Mouse (Mus musculus) macrophage (primary cell): ENCODE measurements around the gene P2rx5. TPM values are rescaled to one million over a fixed set of nuclear protein-coding genes. Genes with fewer than 3 reads are reported as not detected.

Source experiments
- H3K27ac ChIP-seq: fragments of 350-480 bp; formaldehyde crosslinking; 2 replicates; pipeline ENCODE4 v1.9.0; 2021
- H3K36me3 ChIP-seq: fragments of 350-480 bp; formaldehyde crosslinking; 2 replicates; pipeline ENCODE4 v1.9.0; 2021; ENCODE audit errors: inconsistent target
- H3K4me3 ChIP-seq: fragments of 350-480 bp; formaldehyde crosslinking; 2 replicates; pipeline ENCODE4 v1.9.0; 2021; ENCODE audit errors: inconsistent target
- H3K79me2 ChIP-seq: fragments of 350-480 bp; formaldehyde crosslinking; 2 replicates; pipeline ENCODE4 v1.9.0; 2021; ENCODE audit errors: inconsistent target
- WGBS: methylation state at CpG from one replicate; pipeline ENCODE4 v1.1.7; 2026; ENCODE audit warnings: inconsistent platforms; ENCODE audit not compliant: missing documents; 5-methylcytosine and 5-hydroxymethylcytosine counted together
- polyA plus RNA-seq: library from polyadenylated mRNA; stranded (reverse); fragments of 250-400 nt; gene quantifications from 3 replicates; pipeline ENCODE4 v1.2.4, GENCODE M21; 2018; ENCODE audit warnings: inconsistent platforms
- total RNA-seq, 78 experiments: library from RNA; depleted of rRNA; stranded (reverse); fragments of 250-400 nt; gene quantifications; 1 replicate in 9 of 78; 2 replicates in 24 of 78; 3 replicates in 43 of 78; 4 replicates in 2 of 78; pipeline ENCODE4 v1.2.4; 2018; ENCODE audit warnings: inconsistent platforms in 56 of 78

The P2rx5 gene
- 1 to 10 TPM in 4 of 26 experiments, under 1 TPM in 9, not detected in 13; 0.25 to 1.3 (median 0.68) TPM for total RNA-seq (2018; cell fraction: chromatin; rRNA removed)
- total RNA-seq (2018; cell fraction: cytosol; rRNA removed): under 1 TPM in 23 of 26 experiments, not detected in 3; 0.06 to 0.53 (median 0.14) TPM
- total RNA-seq (2018; cell fraction: nucleus; rRNA removed): 1 to 10 TPM in 3 of 26 experiments, under 1 TPM in 19, not detected in 4; 0.25 to 1.8 (median 0.70) TPM
- 0.08 to 0.42 TPM in 2 of 3 replicates, not detected in the other for polyA plus RNA-seq

DNA sequence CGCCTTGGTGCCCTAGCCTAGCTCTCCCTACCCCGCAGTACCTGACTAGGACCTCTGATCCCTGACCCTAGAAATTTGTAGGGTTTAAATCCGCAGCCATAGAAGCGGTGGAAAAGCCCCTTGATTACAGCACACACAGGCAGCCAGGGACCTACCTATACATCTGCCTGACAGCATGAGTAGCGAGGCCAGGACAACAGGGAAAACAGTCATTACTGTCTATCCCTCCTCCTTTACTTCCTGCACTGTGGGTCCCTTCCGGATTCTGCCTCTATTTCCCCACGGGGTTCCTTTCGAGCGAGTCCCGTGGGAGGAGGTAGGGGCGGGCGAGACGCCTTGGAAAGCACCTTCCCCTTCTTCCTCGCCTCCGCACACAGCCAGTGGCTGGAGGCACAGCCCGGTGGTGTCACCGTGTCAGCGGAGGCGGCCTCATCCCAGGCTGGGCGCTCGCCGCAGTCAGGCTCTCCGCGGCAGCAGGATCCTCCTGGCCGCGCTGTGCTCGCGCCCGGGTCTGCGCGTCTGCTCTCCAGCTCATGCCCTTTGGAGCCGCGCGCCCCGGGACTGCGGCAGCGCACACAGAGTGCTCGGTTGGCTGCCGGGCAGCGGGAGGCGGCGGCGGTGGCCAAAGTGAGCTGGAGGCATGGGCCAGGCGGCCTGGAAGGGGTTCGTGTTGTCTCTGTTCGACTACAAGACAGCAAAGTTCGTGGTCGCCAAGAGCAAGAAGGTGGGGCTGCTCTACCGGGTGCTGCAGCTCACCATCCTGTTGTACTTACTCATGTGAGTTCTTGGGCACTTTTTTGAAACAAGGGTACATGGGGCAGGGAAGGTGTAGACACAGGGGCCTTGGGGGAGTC lies at the start of gene P2rx5:
Gene P2rx5, plus strand, starts transcription at position 465 of the 854 bp plus-strand sequence.
- WGBS: 7% methylated on average over 48 of the region's 49 CpGs
- no peaks in the 10 kb centered on the region for H3K36me3 ChIP-seq
- no peak within 1 kb of the TSS for H3K27ac ChIP-seq
- no peaks in the 10 kb centered on the region for H3K79me2 ChIP-seq
- H3K4me3 ChIP-seq: no peak within 1 kb of the TSS

DNA sequence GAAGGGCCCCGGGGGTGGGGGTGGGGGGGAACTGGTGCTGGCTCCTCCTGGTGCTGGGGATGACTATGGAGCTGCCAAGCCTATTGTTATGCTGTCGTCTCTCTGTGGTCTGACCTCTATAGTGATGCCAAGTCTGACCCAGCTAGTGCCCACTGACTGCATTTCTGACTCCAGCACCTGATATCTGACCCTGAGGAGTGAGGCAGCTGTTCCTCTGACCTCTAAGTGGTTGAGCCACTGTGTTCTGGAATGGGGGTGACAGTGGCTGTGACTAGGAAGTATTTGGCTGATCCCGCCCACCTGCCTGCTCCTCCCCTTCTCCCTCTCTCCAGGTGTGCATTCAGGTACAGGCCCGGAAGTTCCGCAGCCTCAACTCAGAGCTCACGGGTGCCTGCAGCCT lies 48.8 kb upstream of the P2rx5 start:
- Histone ChIP-seq H3K36me3 (no peaks in the 10 kb centered on the region), H3K27ac (no peak overlapping the region), H3K4me3 (no peak overlapping the region), H3K79me2 (no peaks in the 10 kb centered on the region)
- 88% methylated on average over 6 of the region's 6 CpGs for WGBS

DNA sequence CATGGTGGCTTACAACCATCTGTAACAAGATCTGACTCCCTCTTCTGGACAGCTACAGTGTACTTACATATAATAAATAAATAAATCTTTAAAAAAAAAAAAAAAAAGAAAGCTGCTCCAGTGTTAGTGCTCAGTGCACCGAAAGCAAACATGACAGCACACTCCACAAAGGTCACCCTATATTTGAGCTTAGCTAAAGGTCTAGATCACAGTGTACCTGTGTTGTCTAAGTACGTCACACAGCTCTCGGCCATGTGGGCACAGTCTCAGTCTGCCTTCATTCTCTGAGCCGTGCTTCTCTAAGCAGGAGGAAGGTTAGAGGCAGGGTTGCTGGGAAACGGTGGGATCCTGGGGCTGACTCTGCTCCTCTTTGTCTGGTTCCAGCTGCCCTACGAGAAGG lies 33.7 kb upstream of the P2rx5 start:
- H3K4me3 ChIP-seq: no peak overlapping the region
- WGBS: 88% methylated on average over 6 of the region's 6 CpGs
- H3K79me2 ChIP-seq: peaks cover 21% of the 10 kb centered on the region; the same call in 1 of the 2 replicates
- H3K36me3 ChIP-seq: no peaks in the 10 kb centered on the region
- H3K27ac ChIP-seq: no peak overlapping the region

GRCm38 (mm10) chr11:73131020-73131419 lies 29.2 kb upstream of the P2rx5 start:
- 27% methylated on average over 7 of the region's 7 CpGs for WGBS
- H3K27ac ChIP-seq: 0 out of 2 replicates have a peak overlapping the region, but pooled peaks have one; percentile 14
- peaks cover 64% of the 10 kb centered on the region for H3K79me2 ChIP-seq
- H3K36me3 ChIP-seq: no peaks in the 10 kb centered on the region
- no peak overlapping the region for H3K4me3 ChIP-seq

DNA sequence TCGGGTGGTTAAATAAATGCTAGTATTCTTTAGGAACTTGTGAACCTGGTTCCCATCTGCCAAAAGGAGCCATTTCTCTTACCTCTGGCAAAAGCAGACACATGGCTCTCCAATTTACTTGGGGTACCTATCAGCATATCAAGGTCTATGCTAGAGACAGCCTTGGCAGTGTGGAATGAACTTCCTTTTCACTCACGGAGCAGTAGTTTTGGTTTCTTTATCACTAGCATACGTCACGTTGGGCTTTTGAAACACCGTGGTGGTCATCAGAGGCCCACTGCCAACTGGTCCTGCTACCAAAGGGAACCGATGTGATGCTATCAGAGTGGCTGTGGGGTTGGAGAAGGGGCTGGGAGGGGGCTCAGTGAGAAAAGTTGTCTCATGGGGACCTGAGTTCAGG lies 27.2 kb upstream of the P2rx5 start:
- no peaks in the 10 kb centered on the region for H3K36me3 ChIP-seq
- 28% methylated on average over 6 of the region's 6 CpGs for WGBS

GRCm38 (mm10) chr11:73134222-73134621 lies 26.0 kb upstream of the P2rx5 start:
- Histone ChIP-seq H3K4me3 (no peak overlapping the region), H3K79me2 (peaks cover 73% of the 10 kb centered on the region), H3K36me3 (no peaks in the 10 kb centered on the region), H3K27ac (no peak overlapping the region)
- WGBS: 87% methylated on average over 5 of the region's 5 CpGs

More for the DNA sequence above, 27.2 kb upstream of the P2rx5 start:
- H3K4me3 ChIP-seq: no peak overlapping the region
- H3K79me2 ChIP-seq: peaks cover 73% of the 10 kb centered on the region
- H3K27ac ChIP-seq: no peak overlapping the region

DNA sequence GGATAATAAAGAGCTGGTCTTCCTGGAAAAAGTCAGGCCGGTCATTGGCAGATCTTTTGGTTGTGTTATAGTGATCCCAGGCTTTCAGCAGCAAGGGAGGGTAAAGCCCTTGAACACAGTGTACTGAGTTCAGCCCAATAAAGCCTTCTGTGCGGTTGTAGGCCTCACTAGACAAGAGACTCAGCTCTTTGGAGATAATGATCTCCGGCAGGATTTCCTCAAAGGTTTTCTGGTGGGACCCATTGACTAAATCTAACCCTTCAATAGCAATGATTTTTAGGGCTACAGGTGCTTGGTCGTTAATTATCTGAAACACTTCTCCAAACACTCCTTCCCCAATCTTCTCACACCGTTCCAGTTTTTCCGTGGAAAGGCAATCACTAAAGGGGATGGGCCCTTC lies 23.6 kb upstream of the P2rx5 start:
- Histone ChIP-seq H3K27ac (peak overlapping the region; percentile 58), H3K79me2 (peaks cover 60% of the 10 kb centered on the region), H3K4me3 (peak overlapping the region; percentile 70), H3K36me3 (no peaks in the 10 kb centered on the region)
- 26% methylated on average over 6 of the region's 6 CpGs for WGBS

DNA sequence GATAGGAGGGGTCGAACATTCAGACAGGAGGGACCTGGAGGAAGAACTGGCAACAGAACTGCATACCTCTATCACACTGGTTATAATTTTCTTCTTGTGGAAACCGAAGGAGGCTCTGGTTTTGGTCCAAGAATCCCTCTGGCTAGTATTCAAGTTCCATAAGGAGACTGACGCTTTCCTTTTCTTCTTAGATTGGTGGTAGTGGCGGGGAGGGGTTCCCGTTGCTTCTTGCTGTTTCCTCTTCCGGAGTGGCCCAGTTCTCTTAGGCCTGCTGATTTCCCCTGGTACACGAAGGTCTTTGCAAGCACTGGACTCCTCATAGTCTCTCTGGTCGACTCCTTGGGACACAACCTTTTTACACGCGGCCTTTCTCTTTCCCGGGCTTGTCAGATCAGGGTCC lies 23.1 kb upstream of the P2rx5 start:
- Histone ChIP-seq H3K4me3 (peak overlapping the region; percentile 70), H3K36me3 (no peaks in the 10 kb centered on the region), H3K27ac (peak overlapping the region; percentile 58), H3K79me2 (peaks cover 56% of the 10 kb centered on the region)
- WGBS: 3% methylated on average over 11 of the region's 11 CpGs

GRCm38 (mm10) chr11:73137591-73138501 lies 22.4 kb upstream of the P2rx5 start, which contains the start of gene Haspin:
Gene Haspin (minus strand): TSS chr11:73138294.
- Histone ChIP-seq H3K36me3 (no peaks in the 10 kb centered on the region), H3K4me3 (peak within 1 kb of the TSS; percentile 70), H3K27ac (peak within 1 kb of the TSS; percentile 58), H3K79me2 (peaks cover 49% of the 10 kb centered on the region)
- WGBS: under 1% methylated on average over 66 of the region's 84 CpGs

DNA sequence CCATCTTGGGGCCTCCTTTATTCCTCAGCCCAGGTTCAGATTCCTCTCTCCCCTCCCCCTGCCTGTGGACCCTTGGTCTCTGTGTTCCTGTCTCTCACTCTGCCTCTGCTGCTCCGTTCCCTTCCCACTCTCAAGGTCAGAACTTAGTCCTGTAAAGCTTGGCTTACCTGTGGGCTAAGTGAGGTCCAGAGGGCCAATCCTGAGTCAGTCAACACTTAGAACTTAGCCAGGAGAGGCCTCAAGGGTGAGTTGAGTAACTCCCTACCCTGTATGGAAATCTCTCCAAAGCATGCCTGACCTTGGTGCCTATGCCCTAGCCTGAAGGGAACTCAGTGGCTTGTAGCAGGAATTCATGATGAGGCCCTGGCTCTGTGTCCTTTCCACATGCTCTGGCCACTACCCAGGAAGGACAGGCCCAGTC lies 15.9 kb upstream of the P2rx5 start:
- Histone ChIP-seq H3K27ac (no peak overlapping the region), H3K79me2 (no peaks in the 10 kb centered on the region), H3K36me3 (no peaks in the 10 kb centered on the region), H3K4me3 (no peak overlapping the region)
- WGBS: 100% methylated on average over 1 of the region's 1 CpGs

DNA sequence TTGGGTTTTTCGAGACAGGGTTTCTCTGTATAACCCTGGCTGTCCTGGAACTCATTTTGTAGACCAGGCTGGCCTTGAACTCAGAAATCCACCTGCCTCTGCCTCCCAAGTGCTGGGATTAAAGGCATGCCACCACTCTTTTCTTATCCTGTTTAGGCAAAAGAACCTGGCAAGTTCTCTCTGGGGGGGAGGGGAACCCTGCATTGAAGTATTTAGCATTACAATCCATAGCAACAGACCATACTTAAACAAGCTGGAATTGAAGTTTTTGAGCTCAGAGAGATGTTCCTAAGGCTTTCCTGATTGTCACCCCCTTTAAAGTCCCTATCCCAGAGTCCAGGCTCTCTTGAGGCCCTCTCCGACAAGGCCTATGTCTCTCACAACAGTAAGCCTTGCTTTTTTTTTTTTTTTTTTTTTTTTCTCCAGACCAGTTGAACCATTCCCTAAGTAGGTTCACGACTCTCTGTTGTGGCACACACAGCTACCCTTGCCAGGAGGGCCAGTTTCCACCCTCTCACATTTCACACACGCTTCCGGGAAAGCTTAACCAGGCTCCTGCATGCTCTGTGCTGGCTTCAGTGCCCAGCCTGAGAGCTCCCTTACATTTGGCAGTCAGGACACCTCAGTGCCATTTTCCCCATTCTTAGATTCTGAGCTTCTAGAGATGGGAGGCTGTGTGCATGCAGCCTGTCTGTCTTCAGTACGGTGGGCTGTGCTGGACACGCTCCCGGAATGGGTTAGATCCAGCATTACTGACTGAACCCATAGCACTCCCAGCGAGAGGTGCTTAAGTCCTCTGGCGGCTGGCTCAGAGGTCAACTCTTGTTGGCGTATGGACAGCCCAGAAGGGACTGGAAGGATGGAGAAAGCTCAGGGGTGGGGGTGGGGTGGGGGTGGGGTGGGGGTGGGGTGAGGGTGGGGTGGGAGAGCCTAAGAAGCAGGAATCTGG lies 13.9 kb upstream of the P2rx5 start:
- H3K27ac ChIP-seq: no peak overlapping the region
- no peaks in the 10 kb centered on the region for H3K79me2 ChIP-seq
- no peaks in the 10 kb centered on the region for H3K36me3 ChIP-seq
- WGBS: 92% methylated on average over 11 of the region's 11 CpGs
- no peak overlapping the region for H3K4me3 ChIP-seq

- no peak overlapping the region for H3K27ac ChIP-seq
- no peaks in the 10 kb centered on the region for H3K79me2 ChIP-seq
- no peaks in the 10 kb centered on the region for H3K36me3 ChIP-seq
- 86% methylated on average over 7 of the region's 7 CpGs for WGBS
- H3K4me3 ChIP-seq: no peak overlapping the region
Observed at GRCm38 (mm10) chr11:73146975-73147365, 13.3 kb upstream of the P2rx5 start.

GRCm38 (mm10) chr11:73148209-73148608 lies 12.0 kb upstream of the P2rx5 start:
- no peak overlapping the region for H3K4me3 ChIP-seq
- no peak overlapping the region for H3K27ac ChIP-seq
- 80% methylated on average over 9 of the region's 9 CpGs for WGBS
- no peaks in the 10 kb centered on the region for H3K36me3 ChIP-seq
- H3K79me2 ChIP-seq: no peaks in the 10 kb centered on the region
